Mouse (Mus musculus) forebrain, embryonic 14.5 days (tissue): Measurements from ENCODE around the gene Olig3. TPM values are rescaled to one million over a fixed set of nuclear protein-coding genes. Genes with fewer than 3 reads are reported as not detected.
A peak's percentile ranks its signal among the peaks of the same experiment; 100 is the strongest.
"Not testable (repeated sequence)": the region's sequence is repeated elsewhere in the genome, so short reads cannot be mapped to it uniquely, and the experiment has no call there.

Experiments
- ATAC-seq: fragments of 200-750 bp; cut with Nextera tagmentation; 2 replicates; pipeline ENCODE4 v1.8.0; 2017; ENCODE audit warnings: mild to moderate bottlenecking, moderate library complexity
- DNase-seq: peaks from one replicate; pipeline ENCODE4 v3.0.0-alpha.2; 2015; ENCODE audit warnings: low spot score
- H3K27ac ChIP-seq: fragments of 300-500 bp; sonication (generic); 2 replicates; pipeline ENCODE4 v1.5.1; 2014; ENCODE audit warnings: low read depth, mild to moderate bottlenecking, control low read depth, low read length, moderate library complexity
- H3K27me3 ChIP-seq: fragments of 300-500 bp; sonication (generic); replicated peaks from 2 replicates; pipeline ENCODE4 v1.6.1; 2014; ENCODE audit warnings: low read length, control low read depth, mixed read lengths; ENCODE audit not compliant: control insufficient read depth, insufficient read depth
- H3K36me3 ChIP-seq: fragments of 300-500 bp; sonication (generic); 2 replicates; pipeline ENCODE4 v1.6.1; 2014; ENCODE audit warnings: low read length, control low read depth; ENCODE audit not compliant: control insufficient read depth, insufficient read depth
- H3K4me1 ChIP-seq: fragments of 300-500 bp; sonication (generic); 2 replicates; pipeline ENCODE4 v1.6.1; 2014; ENCODE audit warnings: antibody characterized with exemption, low read length, control low read depth; ENCODE audit not compliant: control insufficient read depth, insufficient read depth
- H3K4me2 ChIP-seq: fragments of 300-500 bp; sonication (generic); 2 replicates; pipeline ENCODE4 v1.6.1; 2014; ENCODE audit warnings: mild to moderate bottlenecking, control low read depth, low read length
- H3K4me3 ChIP-seq: fragments of 300-500 bp; sonication (generic); 2 replicates; pipeline ENCODE4 v1.5.1; 2014; ENCODE audit warnings: low read depth, low read length, control low read depth
- H3K9ac ChIP-seq: fragments of 300-500 bp; sonication (generic); 2 replicates; pipeline ENCODE4 v1.6.1; 2014; ENCODE audit warnings: mild to moderate bottlenecking, low read length, control low read depth, moderate library complexity
- H3K9me3 ChIP-seq: fragments of 300-500 bp; sonication (generic); replicated peaks from 2 replicates; pipeline ENCODE4 v1.6.1; 2016; ENCODE audit warnings: low read length, control low read depth, mixed read lengths; ENCODE audit not compliant: control insufficient read depth
- WGBS: fragments of 180-500 bp; shearing (Covaris S2); extraction: QIAGEN DNeasy Blood & Tissue Kit; methylation state at CpG from one replicate; pipeline ENCODE4 v1.1.7; 2014; 5-methylcytosine and 5-hydroxymethylcytosine counted together
- polyA plus RNA-seq: library from polyadenylated mRNA; unstranded; fragments of >200 nt; fragmentation: Nextera tagmentation; extraction: Ambion mirVana; gene quantifications from 2 replicates; pipeline ENCODE4 v1.2.1, GENCODE M21; 2014

Olig3 gene
- polyA plus RNA-seq, 1 experiment from 2014 or later: 1.8 TPM

- H3K36me3 ChIP-seq: no peaks in the 10 kb centered on the region
- no peak for DNase-seq
- ATAC-seq: no peak
- H3K4me1 ChIP-seq: peaks cover 22% of the 10 kb centered on the region
- peaks cover 17% of the 10 kb centered on the region for H3K27me3 ChIP-seq
- no peaks in the 10 kb centered on the region for H3K9me3 ChIP-seq
- no peak overlapping the region for H3K27ac ChIP-seq
- H3K4me2 ChIP-seq: no peak overlapping the region
- H3K9ac ChIP-seq: no peak overlapping the region
- WGBS: 76% methylated on average over 3 of the region's 3 CpGs
- H3K4me3 ChIP-seq: no peak overlapping the region
These were observed 13.8 kb downstream of the Olig3 start for GRCm38 (mm10) chr10:19370146-19370545.

GRCm38 (mm10) chr10:19372263-19372662 lies 15.9 kb downstream of the Olig3 start:
- no peak overlapping the region for H3K27ac ChIP-seq
- no peaks in the 10 kb centered on the region for H3K9me3 ChIP-seq
- H3K4me3 ChIP-seq: no peak overlapping the region
- peak; percentile 32 for ATAC-seq
- H3K9ac ChIP-seq: no peak overlapping the region
- 9% methylated on average over 5 of the region's 5 CpGs for WGBS
- no peaks in the 10 kb centered on the region for H3K36me3 ChIP-seq
- 0 out of 2 replicates have a peak, but pooled peaks cover 4% of the 10 kb centered on the region for H3K27me3 ChIP-seq
- DNase-seq: no peak
- H3K4me2 ChIP-seq: no peak overlapping the region
- H3K4me1 ChIP-seq: peaks cover 22% of the 10 kb centered on the region

DNA sequence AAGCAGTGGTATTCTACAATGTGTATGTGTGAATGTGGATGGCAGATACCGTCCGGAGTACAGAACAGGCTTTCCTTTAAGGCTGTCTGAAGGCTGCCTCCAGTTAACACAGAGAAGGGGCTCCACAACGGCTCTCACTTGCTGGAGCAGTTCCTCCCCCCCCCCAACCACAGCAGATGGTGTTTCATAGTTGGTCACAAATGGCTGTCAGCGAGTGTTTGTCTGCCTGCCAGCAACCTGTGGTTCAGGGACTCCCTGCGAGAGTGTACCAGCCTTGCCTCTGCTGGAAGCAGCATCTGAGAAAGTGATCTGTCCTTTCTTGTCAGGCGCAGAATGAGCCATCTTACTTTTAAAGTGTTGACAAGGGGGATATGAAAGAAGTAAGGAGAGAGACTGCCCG lies 17.5 kb downstream of the Olig3 start:
- Histone ChIP-seq H3K27me3 (0 out of 2 replicates have a peak, but pooled peaks cover under 1% of the 10 kb centered on the region), H3K36me3 (no peaks in the 10 kb centered on the region), H3K27ac (no peak overlapping the region; the same call in 1 of the 2 replicates), H3K4me1 (peaks cover 22% of the 10 kb centered on the region), H3K9me3 (no peaks in the 10 kb centered on the region), H3K4me2 (no peak overlapping the region), H3K9ac (no peak overlapping the region), H3K4me3 (no peak overlapping the region)
- WGBS: 35% methylated on average over 7 of the region's 7 CpGs
- peak; percentile 90 for ATAC-seq
- peak; percentile 90 for DNase-seq

DNA sequence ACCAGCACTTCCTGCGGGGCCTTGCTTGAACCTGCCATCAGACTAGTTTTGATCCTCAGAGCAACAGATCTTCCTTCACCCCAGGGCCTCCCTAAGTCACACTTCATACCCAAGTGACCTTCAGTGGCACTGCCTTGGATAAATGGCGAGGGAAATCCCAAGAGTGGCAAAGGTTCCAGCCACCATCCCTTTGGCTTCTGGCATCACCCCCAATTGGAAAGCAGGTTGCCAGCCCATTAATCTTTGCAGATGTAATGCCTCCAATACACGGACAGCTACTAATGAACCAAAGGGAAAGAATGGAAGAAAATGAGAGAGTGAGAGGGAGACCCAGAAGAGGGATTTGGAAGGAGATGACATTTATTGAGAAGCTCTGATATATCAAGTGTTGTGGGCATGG lies 18.0 kb downstream of the Olig3 start:
- H3K4me2 ChIP-seq: no peak overlapping the region
- 56% methylated on average over 3 of the region's 3 CpGs for WGBS
- no peak for DNase-seq
- H3K4me1 ChIP-seq: peaks cover 22% of the 10 kb centered on the region
- no peak overlapping the region; the same call in 1 of the 2 replicates for H3K27ac ChIP-seq
- no peak overlapping the region for H3K4me3 ChIP-seq
- no peaks in the 10 kb centered on the region for H3K36me3 ChIP-seq
- peaks cover under 1% of the 10 kb centered on the region; the same call in 1 of the 2 replicates for H3K9me3 ChIP-seq
- no peak overlapping the region for H3K9ac ChIP-seq
- peak; percentile 13; the same call in 1 of the 2 replicates for ATAC-seq
- no peaks in the 10 kb centered on the region for H3K27me3 ChIP-seq

DNA sequence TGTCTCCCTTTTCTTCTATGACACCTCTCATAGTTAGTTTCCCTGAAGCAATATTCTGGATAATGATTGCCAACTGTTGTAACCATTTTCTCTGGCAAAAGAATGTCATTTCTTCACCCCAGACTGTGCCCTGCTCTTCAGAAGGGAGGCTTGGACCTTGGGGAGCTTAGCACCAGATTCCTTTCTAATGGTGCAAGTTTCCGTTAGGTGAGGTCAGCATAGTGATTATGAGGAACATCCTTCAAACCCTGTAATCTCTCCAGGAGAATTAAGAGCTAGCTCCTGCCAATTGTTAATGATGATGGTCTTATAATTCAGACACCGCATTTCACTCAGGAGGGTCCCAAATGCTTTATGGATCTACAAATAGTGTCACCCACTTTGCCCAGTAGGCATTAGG lies 19.5 kb downstream of the Olig3 start:
- no peak overlapping the region for H3K9ac ChIP-seq
- DNase-seq (no peak), ATAC-seq (no peak)
- no peaks in the 10 kb centered on the region for H3K36me3 ChIP-seq
- peaks cover 22% of the 10 kb centered on the region for H3K4me1 ChIP-seq
- WGBS: 91% methylated on average over 2 of the region's 2 CpGs
- H3K4me3 ChIP-seq: no peak overlapping the region
- H3K4me2 ChIP-seq: no peak overlapping the region
- H3K27me3 ChIP-seq: no peaks in the 10 kb centered on the region
- peaks cover 4% of the 10 kb centered on the region; the same call in 1 of the 2 replicates for H3K9me3 ChIP-seq
- no peak overlapping the region for H3K27ac ChIP-seq

GRCm38 (mm10) chr10:19380971-19381370 lies 24.6 kb downstream of the Olig3 start:
- not testable (repeated sequence) for H3K36me3 ChIP-seq, DNase-seq, H3K9me3 ChIP-seq, H3K27ac ChIP-seq, H3K9ac ChIP-seq, H3K4me3 ChIP-seq, ATAC-seq, H3K4me2 ChIP-seq, H3K4me1 ChIP-seq, H3K27me3 ChIP-seq
- WGBS: 95% methylated on average over 1 of the region's 1 CpGs

DNA sequence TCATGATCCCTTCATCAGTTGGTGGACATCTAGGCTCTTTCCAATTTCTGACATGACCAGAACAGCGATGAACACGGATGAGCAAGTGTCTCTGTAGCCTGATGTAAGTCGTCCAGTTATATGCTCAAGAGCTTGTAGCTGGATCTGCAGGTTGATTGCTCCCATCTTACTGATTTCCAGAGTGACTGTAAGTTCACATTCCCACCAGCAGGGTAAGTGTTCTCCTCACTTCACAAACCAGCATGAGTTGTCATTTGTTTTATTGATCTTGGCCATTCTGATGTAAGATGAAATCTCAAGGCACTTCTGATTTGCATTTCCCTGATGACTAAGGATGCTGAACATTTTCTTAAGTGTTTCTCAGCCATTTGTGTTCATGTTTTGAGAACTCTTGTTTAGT lies 27.8 kb downstream of the Olig3 start:
- no peak overlapping the region for H3K4me2 ChIP-seq
- H3K4me1 ChIP-seq: no peaks in the 10 kb centered on the region
- ATAC-seq (no peak), DNase-seq (no peak)
- H3K27ac ChIP-seq: no peak overlapping the region
- H3K36me3 ChIP-seq: no peaks in the 10 kb centered on the region
- 91% methylated on average over 3 of the region's 3 CpGs for WGBS
- H3K9ac ChIP-seq: no peak overlapping the region
- H3K27me3 ChIP-seq: no peaks in the 10 kb centered on the region
- peaks cover 4% of the 10 kb centered on the region; the same call in 1 of the 2 replicates for H3K9me3 ChIP-seq
- no peak overlapping the region for H3K4me3 ChIP-seq

- Histone ChIP-seq H3K27me3 (no peaks in the 10 kb centered on the region), H3K4me3 (no peak overlapping the region), H3K9me3 (no peaks in the 10 kb centered on the region), H3K27ac (no peak overlapping the region), H3K9ac (no peak overlapping the region), H3K4me2 (no peak overlapping the region), H3K36me3 (no peaks in the 10 kb centered on the region), H3K4me1 (peaks cover 8% of the 10 kb centered on the region; the same call in 1 of the 2 replicates)
- DNase-seq: no peak
- ATAC-seq: no peak
- 58% methylated on average over 4 of the region's 4 CpGs for WGBS
These were observed 35.5 kb downstream of the Olig3 start for GRCm38 (mm10) chr10:19391819-19392218.

- Histone ChIP-seq H3K9me3 (no peaks in the 10 kb centered on the region), H3K4me2 (peak overlapping the region; percentile 39), H3K9ac (0 out of 2 replicates have a peak overlapping the region, but pooled peaks have one; percentile 32), H3K27ac (peak overlapping the region; percentile 71), H3K27me3 (no peaks in the 10 kb centered on the region), H3K36me3 (no peaks in the 10 kb centered on the region), H3K4me1 (peaks cover 21% of the 10 kb centered on the region), H3K4me3 (no peak overlapping the region)
- DNase-seq: peak; percentile 92
- ATAC-seq: peak; percentile 98
- WGBS: 4% methylated on average over 9 of the region's 9 CpGs
These were observed 40.3 kb downstream of the Olig3 start for GRCm38 (mm10) chr10:19396485-19397137.
